Mouse (Mus musculus) ES-E14 (cell line): ENCODE data around the gene Fbxw10.
A peak's percentile ranks its signal among the peaks of the same experiment; 100 is the strongest.

Source experiments
- CHD2 ChIP-seq: IDR thresholded peaks from 2 replicates; pipeline ENCODE4 v1.6.1; 2014; ENCODE audit warnings: mild to moderate bottlenecking, low read depth, low read length, inconsistent platforms
- ZC3H11A ChIP-seq: IDR thresholded peaks from 2 replicates; pipeline ENCODE4 v1.6.1; 2012; ENCODE audit warnings: low read depth, mild to moderate bottlenecking, inconsistent platforms, low read length, borderline replicate concordance

DNA sequence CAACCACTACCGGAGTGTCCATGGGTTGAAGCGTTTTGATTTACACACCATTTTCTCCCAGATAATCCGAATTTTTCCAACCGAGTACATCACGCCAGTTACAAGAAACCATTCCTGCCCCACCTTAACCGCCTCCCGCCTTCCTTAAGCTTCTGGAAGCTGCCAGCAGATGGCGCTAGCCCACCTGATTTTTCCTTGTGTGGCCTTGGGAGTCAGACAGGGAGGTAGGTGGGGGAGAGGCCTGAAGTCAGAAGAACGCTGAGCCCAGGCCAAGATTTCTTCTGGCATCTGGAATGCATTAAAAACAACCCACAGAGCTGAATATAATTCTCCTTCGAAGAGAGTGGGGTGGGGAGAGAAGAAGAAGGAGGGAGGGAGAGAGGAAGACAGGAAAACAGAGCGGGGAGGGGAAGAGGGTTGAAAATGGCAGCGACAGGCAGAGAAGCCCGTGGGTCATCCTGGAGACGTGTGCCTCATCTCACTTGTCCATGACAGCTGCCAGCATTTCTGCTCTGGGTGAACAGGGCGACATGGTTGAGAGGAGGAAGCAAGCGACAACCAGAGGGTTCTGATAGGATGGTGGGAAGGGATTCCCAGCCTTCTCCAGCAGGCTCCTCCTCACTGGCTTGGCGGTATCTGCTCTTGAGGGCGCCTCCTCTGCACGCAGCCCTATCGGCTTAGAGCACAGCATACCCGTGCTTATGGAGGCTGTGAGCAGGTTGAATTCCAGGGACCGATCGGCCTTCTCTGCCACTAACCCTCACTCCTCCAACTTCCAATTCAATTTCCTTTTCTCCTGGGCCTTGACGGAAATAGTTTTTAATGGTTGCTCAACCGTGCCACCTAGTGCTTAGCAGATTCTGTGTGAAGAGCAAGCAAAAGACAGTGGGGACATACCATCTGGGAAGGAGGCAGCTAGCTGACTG, 74.4 kb downstream of the Fbxw10 start:
- TF ChIP-seq CHD2: no peak
- TF ChIP-seq ZC3H11A: peak; percentile 68; the same call in 1 of the 2 replicates
